Mouse (Mus musculus): ENCODE results near the gene Banp. TPM values are rescaled to one million over a fixed set of nuclear protein-coding genes. Genes with fewer than 3 reads are reported as not detected.

Banp gene
- total and polyA plus RNA-seq, 3 experiments: 19.2 to 28.4 TPM; not detected in 1

DNA sequence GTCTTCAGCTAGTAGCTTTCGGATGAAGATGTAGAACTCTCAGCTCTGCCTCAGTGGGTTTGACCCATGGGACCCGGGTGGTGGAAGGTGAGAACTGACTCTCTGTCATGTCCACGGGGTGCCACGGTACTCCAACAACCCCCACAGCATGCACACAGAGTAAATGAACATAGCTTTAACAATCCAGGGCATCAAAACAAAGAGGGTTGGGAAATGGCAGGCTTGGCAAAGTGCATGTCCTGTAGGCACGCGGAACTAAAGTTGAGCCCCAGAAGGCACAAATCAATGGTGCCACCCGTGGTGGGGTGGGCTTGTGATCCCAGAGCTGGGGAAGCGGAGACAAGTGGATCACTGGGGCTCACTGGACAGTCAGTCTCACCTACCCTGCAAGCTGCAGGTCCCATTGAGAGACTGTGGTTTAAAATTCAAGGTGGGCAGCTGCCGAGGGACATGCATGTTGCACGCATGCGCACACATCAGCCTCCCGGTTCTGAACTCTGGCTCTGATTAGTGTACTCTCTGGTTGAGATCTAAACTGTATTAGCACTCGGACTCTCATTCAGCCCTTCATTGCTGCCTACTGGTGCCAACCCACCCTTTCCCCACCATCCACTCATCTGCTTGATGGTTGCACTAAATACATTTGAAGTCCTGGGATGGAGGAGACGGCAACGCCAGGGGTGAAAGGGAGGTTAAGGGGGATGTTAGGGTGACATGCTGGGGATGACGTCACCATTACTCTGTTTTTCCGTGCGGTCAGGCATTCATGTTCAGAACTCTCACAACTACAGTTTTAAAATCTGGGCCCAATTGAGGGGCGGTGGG, 1.0 kb upstream of the Banp start (continued):
- TF ChIP-seq BHLHE40 (IDR thresholded peaks at IDR 0.05; ENCODE audit: borderline replicate concordance, low read depth, low read length) (no peak), GABPA (IDR thresholded peaks at IDR 0.05; ENCODE audit: low read depth, low read length) (no peak), ZKSCAN1 (IDR thresholded peaks at IDR 0.05; ENCODE audit: low read depth, low read length) (no peak), MYB (IDR thresholded peaks at IDR 0.05; ENCODE audit: low read depth, low read length) (no peak)

DNA sequence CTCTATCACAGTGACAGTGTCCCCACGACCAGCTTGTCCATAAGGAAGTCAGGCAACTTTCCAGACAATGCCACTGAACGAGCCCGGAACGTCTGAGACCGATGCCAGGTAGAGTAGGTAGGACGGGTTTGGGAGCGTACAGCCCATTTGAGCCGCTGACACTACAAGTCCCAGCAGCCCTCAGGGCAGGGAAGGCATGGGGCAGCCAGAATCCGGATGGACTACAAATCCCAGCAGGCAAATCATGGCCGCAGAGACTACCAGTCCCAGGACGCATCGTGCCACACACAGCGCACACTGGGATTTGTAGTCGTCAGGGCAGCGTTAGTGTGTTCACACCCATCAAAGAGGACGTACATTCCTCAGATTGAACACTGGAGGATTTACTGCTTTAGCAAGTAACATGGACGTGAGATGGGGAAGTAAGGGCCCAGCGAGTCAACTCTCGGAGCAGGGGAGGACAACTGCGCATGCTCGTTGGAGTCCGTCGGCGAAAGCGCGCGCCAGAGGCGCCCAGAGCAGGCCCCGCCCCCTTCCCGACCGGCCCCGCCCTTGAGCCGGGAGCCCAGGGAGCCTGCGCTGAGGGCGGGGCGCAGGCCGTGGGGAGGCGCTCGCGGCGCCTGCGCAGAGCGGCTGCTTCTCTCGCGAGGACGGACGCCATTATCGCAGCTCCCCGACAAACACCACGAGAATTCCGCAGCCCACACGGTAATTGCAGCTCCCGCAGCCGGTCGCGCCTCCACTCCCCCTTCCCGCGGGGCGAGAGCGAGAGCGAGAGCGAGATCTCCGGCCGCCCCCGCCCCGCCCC, 595 bp downstream of the Banp start:
- H3K79me2 ChIP-seq (ENCODE audit: control insufficient read depth, insufficient read depth, low read length, poor library complexity): peaks cover 25% of the 10 kb centered on the region
- TF ChIP-seq CHD2 (IDR thresholded peaks at IDR 0.05; ENCODE audit: low read length) (peak; percentile 96), RAD21 (IDR thresholded peaks at IDR 0.05; ENCODE audit: low read depth, low read length) (no peak), NELFE (IDR thresholded peaks at IDR 0.05; ENCODE audit: low read depth, low read length) (peak; percentile 71; the same call in 1 of the 2 replicates), POLR2A (IDR thresholded peaks at IDR 0.05; ENCODE audit: control insufficient read depth in 1 of 2, insufficient read depth in 1 of 2, low read depth in 1 of 2, low read length in 2 of 2, poor library complexity in 1 of 2) (peak in 1 of 2 experiments; percentile 48; a peak in 2 of 4 replicates), MEF2A (IDR thresholded peaks at IDR 0.05; ENCODE audit: extremely low read depth, insufficient replicate concordance, low read depth, low read length, poor library complexity, severe bottlenecking) (peak; percentile 68; the same call in 1 of the 2 replicates), E2F4 (IDR thresholded peaks at IDR 0.05; ENCODE audit: borderline replicate concordance, low read depth, low read length) (0 out of 2 replicates have a peak, but pooled peaks have one; percentile 26), MAZ (IDR thresholded peaks at IDR 0.05; ENCODE audit: low read depth, low read length) (peak; percentile 75; the same call in 1 of the 2 replicates), ELF1 (IDR thresholded peaks at IDR 0.05; ENCODE audit: low read depth, low read length) (peak; percentile 91), HCFC1 (IDR thresholded peaks at IDR 0.05; ENCODE audit: low read depth, low read length) (peak; percentile 97), USF1 (IDR thresholded peaks at IDR 0.05; ENCODE audit: low read depth, low read length) (peak; percentile 48; the same call in 1 of the 2 replicates), USF2 (IDR thresholded peaks at IDR 0.05; ENCODE audit: borderline replicate concordance in 1 of 2, insufficient read depth in 1 of 2, low read depth in 1 of 2, low read length in 2 of 2) (no peak), POLR2AphosphoS5 (IDR thresholded peaks at IDR 0.05; ENCODE audit: borderline replicate concordance, low read depth, low read length) (peak; percentile 49; the same call in 1 of the 2 replicates), MYC (IDR thresholded peaks at IDR 0.05; ENCODE audit: low read depth, low read length) (peak; percentile 95), SIN3A (IDR thresholded peaks at IDR 0.05; ENCODE audit: low read length) (peak; percentile 92), CHD1 (IDR thresholded peaks at IDR 0.05; ENCODE audit: low read depth, low read length) (no peak), TCF12 (IDR thresholded peaks at IDR 0.05; ENCODE audit: low read depth, low read length) (peak; percentile 67), NRF1 (IDR thresholded peaks at IDR 0.05; ENCODE audit: insufficient read depth, low read depth, low read length, poor library complexity, severe bottlenecking) (peak; percentile 86), ZNF384 (IDR thresholded peaks at IDR 0.05; ENCODE audit: low read depth, low read length) (no peak), MAX (IDR thresholded peaks at IDR 0.05; ENCODE audit: low read length) (no peak), MYB (IDR thresholded peaks at IDR 0.05; ENCODE audit: low read depth, low read length) (peak; percentile 50; the same call in 1 of the 2 replicates), TAL1 (IDR thresholded peaks at IDR 0.05; ENCODE audit: low read length) (no peak), MXI1 (IDR thresholded peaks at IDR 0.05; ENCODE audit: low read depth, low read length) (peak; percentile 43; the same call in 1 of the 2 replicates), KAT2A (conservative IDR thresholded peaks at IDR 0.05; ENCODE audit: low read depth, low read length) (peak; percentile 99), SMC3 (IDR thresholded peaks at IDR 0.05; ENCODE audit: low read depth, low read length) (no peak), TBP (IDR thresholded peaks at IDR 0.05; ENCODE audit: low read depth, low read length) (peak; percentile 89), GATA1 (IDR thresholded peaks at IDR 0.05; ENCODE audit: low read depth, low read length) (peak; percentile 20; the same call in 1 of the 2 replicates), EP300 (IDR thresholded peaks at IDR 0.05; ENCODE audit: low read depth in 1 of 2, low read length in 2 of 2) (peak in 1 of 2 experiments; percentile 33; a peak in 2 of 4 replicates)
- peak overlapping the region; percentile 31 to 73 for H3K4me3 ChIP-seq (ENCODE audit: control insufficient read depth in 1 of 2, insufficient read depth in 1 of 2, low read depth in 2 of 2, low read length in 2 of 2)
- H3K27ac ChIP-seq (ENCODE audit: control insufficient read depth, low read depth, low read length): peak overlapping the region; percentile 98
- peaks cover 3 to 44% of the 10 kb centered on the region in 2 experiments; a peak in 3 of 4 replicates for H3K4me1 ChIP-seq (ENCODE audit: control insufficient read depth in 1 of 2, insufficient read depth in 2 of 2, low read length in 2 of 2)
- peak overlapping the region; percentile 87 for H3K9ac ChIP-seq (ENCODE audit: control insufficient read depth, low read depth, low read length, poor library complexity, severe bottlenecking)
- DNase-seq (ENCODE audit: low read depth, low spot score): peak; percentile 99
- H3K27me3 ChIP-seq (ENCODE audit: control insufficient read depth in 1 of 2, insufficient read depth in 2 of 2, low read length in 2 of 2): no peaks in the 10 kb centered on the region
- H3K9me3 ChIP-seq (replicated peaks; ENCODE audit: insufficient read depth, low read length): no peaks in the 10 kb centered on the region
- peaks cover 0 to 41% of the 10 kb centered on the region in 2 experiments; a peak in 2 of 4 replicates for H3K36me3 ChIP-seq (ENCODE audit: control insufficient read depth in 1 of 2, insufficient read depth in 2 of 2, low read length in 2 of 2)
